Mouse (Mus musculus): Measurements from ENCODE around the gene Ice2. TPM values are rescaled to one million over a fixed set of nuclear protein-coding genes. Genes with fewer than 3 reads are reported as not detected.
A peak's percentile ranks its signal among the peaks of the same experiment; 100 is the strongest.

The Ice2 gene
- polyA plus RNA-seq, 1 experiment from 2014 or later = 13.6 TPM

DNA sequence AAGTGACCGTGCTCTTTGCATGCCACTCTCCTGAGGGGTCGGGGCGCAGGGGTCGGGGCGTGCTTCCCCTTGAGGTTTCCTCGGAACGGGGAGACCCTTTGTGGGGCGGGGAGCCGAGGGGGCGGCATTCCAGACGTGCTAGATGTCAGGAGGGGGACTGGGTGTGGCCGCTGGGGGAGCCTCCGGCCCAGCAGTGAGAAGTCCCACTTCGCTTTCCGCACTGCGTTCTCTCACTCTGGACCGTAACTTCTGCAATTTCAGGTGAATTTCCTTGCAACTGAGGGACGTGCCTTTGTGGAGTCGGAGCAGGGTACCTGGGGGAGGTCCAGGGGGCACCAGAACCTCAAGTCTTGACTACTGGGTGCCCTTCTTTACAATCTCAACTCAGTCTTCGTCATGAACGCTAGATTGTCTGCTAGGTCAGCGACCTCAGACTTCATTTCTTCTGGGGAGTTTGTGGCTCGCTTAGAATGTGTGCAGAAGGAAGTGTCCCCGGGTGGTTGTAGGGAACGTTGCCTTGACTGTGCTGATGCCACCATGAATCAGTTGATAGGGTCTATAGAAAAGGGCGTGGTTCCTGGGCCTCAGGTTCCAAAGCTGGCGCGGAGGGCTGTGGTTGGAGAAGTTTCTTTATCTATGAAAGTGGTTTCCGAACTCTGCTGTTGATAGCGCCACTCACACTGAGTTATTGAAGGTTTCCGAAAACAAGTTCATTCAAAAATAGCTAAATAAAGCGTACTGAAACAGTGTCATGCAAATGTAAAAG lies 56.4 kb downstream of the Ice2 start:
- ATAC-seq (replicated peaks; ENCODE audit: low FRiP score, low read depth) = peak; percentile 27
- Histone ChIP-seq H3K27ac (peak overlapping the region; percentile 92), H3K4me1 (replicated peaks; ENCODE audit: insufficient read depth, low read length) (peaks cover 40% of the 10 kb centered on the region), H3K4me3 (replicated peaks; ENCODE audit: low read depth, low read length) (peak overlapping the region; percentile 54), H3K36me3 (ENCODE audit: insufficient read depth, low read length) (no peaks in the 10 kb centered on the region), H3K27me3 (ENCODE audit: insufficient read depth, low read length) (no peaks in the 10 kb centered on the region), H3K9me3 (replicated peaks; ENCODE audit: low read length) (no peaks in the 10 kb centered on the region), H3K9ac (ENCODE audit: low read depth, low read length) (peak overlapping the region; percentile 72), H3K4me2 (ENCODE audit: low read length) (peak overlapping the region; percentile 61)
- WGBS = 9% methylated on average over 27 of the region's 32 CpGs
- no peak for TF ChIP-seq CTCF (IDR thresholded peaks at IDR 0.05; ENCODE audit: low read depth)
- DNase-seq (ENCODE audit: low spot score) = peak; percentile 61

DNA sequence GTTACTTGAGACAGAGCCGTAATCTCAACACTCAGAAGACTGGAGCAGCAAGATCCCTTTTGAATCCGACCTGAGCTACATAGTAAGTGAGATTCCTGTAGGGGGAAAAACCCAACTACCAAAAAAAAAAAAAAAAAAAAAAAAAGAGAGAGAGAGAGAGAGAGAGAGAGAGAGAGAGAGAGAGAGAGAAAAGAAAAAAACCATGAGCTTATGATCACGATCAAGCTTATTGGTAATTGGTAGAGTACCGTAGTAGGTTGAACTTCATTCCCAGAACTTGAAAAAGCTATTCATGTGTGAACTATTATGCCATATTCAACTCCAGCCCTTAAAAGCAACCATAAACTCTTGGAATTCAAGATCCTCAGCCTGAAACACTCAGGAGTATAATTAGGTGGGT lies 57.0 kb downstream of the Ice2 start:
- DNase-seq (ENCODE audit: low spot score) (no peak), ATAC-seq (replicated peaks; ENCODE audit: low FRiP score, low read depth) (no peak)
- H3K27me3 ChIP-seq (ENCODE audit: insufficient read depth, low read length) = no peaks in the 10 kb centered on the region
- H3K27ac ChIP-seq = peak overlapping the region; percentile 92
- peak overlapping the region; percentile 72 for H3K9ac ChIP-seq (ENCODE audit: low read depth, low read length)
- peak overlapping the region; percentile 54 for H3K4me3 ChIP-seq (replicated peaks; ENCODE audit: low read depth, low read length)
- no peak for TF ChIP-seq CTCF (IDR thresholded peaks at IDR 0.05; ENCODE audit: low read depth)
- 41% methylated on average over 4 of the region's 4 CpGs for WGBS
- H3K36me3 ChIP-seq (ENCODE audit: insufficient read depth, low read length) = no peaks in the 10 kb centered on the region
- H3K4me2 ChIP-seq (ENCODE audit: low read length) = peak overlapping the region; percentile 61
- peaks cover 46% of the 10 kb centered on the region for H3K4me1 ChIP-seq (replicated peaks; ENCODE audit: insufficient read depth, low read length)
- H3K9me3 ChIP-seq (replicated peaks; ENCODE audit: low read length) = no peaks in the 10 kb centered on the region

DNA sequence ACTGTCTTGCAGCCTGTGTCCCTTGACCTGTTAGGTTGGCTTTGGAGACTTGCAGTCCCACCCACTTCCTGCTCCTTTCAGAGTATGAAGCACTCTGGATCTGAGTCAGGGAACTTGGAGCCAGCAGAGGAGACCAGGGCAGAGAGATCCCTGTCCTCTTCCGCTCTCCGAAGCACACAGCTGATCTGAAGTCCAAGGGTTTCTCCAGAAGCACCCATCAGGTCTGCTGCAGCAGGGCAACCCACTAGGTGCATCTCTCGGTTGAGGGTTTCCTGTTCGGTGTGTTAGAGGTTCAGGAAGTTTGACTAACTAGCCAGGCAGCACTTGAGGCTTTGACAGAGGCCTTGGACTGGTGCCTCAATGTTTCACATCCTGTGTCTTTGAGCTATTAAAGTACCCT lies 57.7 kb downstream of the Ice2 start:
- 0 out of 2 replicates have a peak overlapping the region, but pooled peaks have one; percentile 1 for H3K9ac ChIP-seq (ENCODE audit: low read depth, low read length)
- WGBS = 32% methylated on average over 4 of the region's 4 CpGs

DNA sequence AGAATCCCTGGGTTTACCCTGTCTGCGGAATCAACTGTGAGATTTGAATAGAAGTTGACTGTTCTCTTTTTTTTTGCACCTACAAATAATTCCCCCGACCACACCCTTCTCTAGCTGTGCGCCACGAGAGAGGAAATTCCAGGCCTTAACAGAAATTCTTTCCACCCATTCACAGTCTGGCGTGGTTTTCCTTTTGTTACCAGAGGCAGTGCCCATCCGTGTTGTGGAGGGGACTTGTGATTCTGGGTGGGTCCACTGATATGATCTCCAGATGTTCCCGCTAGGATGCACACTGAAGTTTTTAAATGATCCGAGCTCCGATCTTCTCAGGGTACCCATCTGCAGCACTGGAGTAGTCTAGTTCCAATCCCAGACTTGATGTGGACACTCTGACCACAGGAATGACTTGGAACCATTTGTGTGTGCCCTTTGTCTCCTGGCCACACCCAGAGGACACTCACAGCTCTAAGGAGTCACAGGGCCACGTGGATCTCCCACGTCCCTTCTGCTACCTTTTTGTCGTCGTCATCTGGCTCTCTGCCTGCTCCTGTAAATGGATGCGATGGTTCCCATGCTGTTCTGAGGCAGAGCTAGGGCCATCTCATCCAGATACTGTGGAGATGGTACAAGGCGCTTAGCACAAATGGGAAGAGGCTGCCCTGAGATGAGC lies 58.8 kb downstream of the Ice2 start:
- Histone ChIP-seq H3K4me2 (ENCODE audit: low read length) (peak overlapping the region; percentile 61; the same call in 1 of the 2 replicates), H3K9me3 (replicated peaks; ENCODE audit: low read length) (no peaks in the 10 kb centered on the region), H3K4me1 (replicated peaks; ENCODE audit: insufficient read depth, low read length) (peaks cover 49% of the 10 kb centered on the region), H3K4me3 (replicated peaks; ENCODE audit: low read depth, low read length) (no peak overlapping the region), H3K9ac (ENCODE audit: low read depth, low read length) (no peak overlapping the region), H3K36me3 (ENCODE audit: insufficient read depth, low read length) (0 out of 2 replicates have a peak, but pooled peaks cover 4% of the 10 kb centered on the region), H3K27me3 (ENCODE audit: insufficient read depth, low read length) (no peaks in the 10 kb centered on the region), H3K27ac (peak overlapping the region; percentile 89)
- TF ChIP-seq CTCF (IDR thresholded peaks at IDR 0.05; ENCODE audit: low read depth) = no peak
- WGBS = 71% methylated on average over 15 of the region's 15 CpGs
- ATAC-seq (replicated peaks; ENCODE audit: low FRiP score, low read depth) = no peak
- no peak for DNase-seq (ENCODE audit: low spot score)

More for the DNA sequence above, 57.7 kb downstream of the Ice2 start:
- ATAC-seq (replicated peaks; ENCODE audit: low FRiP score, low read depth) (no peak), DNase-seq (ENCODE audit: low spot score) (peak; percentile 88)
- no peaks in the 10 kb centered on the region for H3K9me3 ChIP-seq (replicated peaks; ENCODE audit: low read length)
- peak overlapping the region; percentile 54 for H3K4me3 ChIP-seq (replicated peaks; ENCODE audit: low read depth, low read length)
- peaks cover 49% of the 10 kb centered on the region for H3K4me1 ChIP-seq (replicated peaks; ENCODE audit: insufficient read depth, low read length)
- peak overlapping the region; percentile 75 for H3K27ac ChIP-seq
- H3K4me2 ChIP-seq (ENCODE audit: low read length) = peak overlapping the region; percentile 61
- no peaks in the 10 kb centered on the region for H3K27me3 ChIP-seq (ENCODE audit: insufficient read depth, low read length)
- 0 out of 2 replicates have a peak, but pooled peaks cover 2% of the 10 kb centered on the region for H3K36me3 ChIP-seq (ENCODE audit: insufficient read depth, low read length)
- no peak for TF ChIP-seq CTCF (IDR thresholded peaks at IDR 0.05; ENCODE audit: low read depth)

DNA sequence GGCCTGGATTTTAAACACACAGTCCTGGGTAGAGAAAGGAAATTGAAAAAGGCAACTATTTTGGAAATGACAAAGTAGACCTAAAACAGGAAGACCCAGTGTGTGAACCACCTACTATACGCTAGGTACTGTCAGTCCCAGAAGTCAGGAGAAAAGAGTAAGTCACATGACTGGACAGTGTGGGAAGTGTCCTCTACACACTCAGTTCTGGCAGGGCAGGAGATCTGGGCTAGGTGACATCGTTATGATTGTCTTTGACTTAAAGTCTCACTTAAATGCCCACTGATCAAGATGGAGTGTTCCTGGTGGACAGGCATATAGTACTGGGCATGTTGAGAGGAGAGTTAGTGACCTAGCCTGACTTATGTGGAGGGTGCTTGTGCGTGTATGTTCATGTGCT lies 59.4 kb downstream of the Ice2 start:
- Histone ChIP-seq H3K27me3 (ENCODE audit: insufficient read depth, low read length) (no peaks in the 10 kb centered on the region), H3K4me1 (replicated peaks; ENCODE audit: insufficient read depth, low read length) (peaks cover 49% of the 10 kb centered on the region), H3K27ac (peak overlapping the region; percentile 89), H3K4me3 (replicated peaks; ENCODE audit: low read depth, low read length) (no peak overlapping the region), H3K9ac (ENCODE audit: low read depth, low read length) (no peak overlapping the region), H3K36me3 (ENCODE audit: insufficient read depth, low read length) (0 out of 2 replicates have a peak, but pooled peaks cover 4% of the 10 kb centered on the region), H3K4me2 (ENCODE audit: low read length) (peak overlapping the region; percentile 35; the same call in 1 of the 2 replicates), H3K9me3 (replicated peaks; ENCODE audit: low read length) (no peaks in the 10 kb centered on the region)
- ATAC-seq (replicated peaks; ENCODE audit: low FRiP score, low read depth) (no peak), DNase-seq (ENCODE audit: low spot score) (no peak)
- no peak for TF ChIP-seq CTCF (IDR thresholded peaks at IDR 0.05; ENCODE audit: low read depth)
- WGBS = 86% methylated on average over 3 of the region's 3 CpGs
